ENCODE assay signal across 1 mouse cellular context in genomic region chr2:25331470-25331869, GRCm38 (mm10).
TF ChIP-seq lines count a peak whose summit lies in the region.

No protein-coding gene starts in this region.

TF ChIP-seq in MEL, 35 proteins besides CTCF, POLR2A, EP300 and RAD21 (continued from another document):
- TF ChIP-seq USF2 (IDR thresholded peaks at IDR 0.05; ENCODE audit: borderline replicate concordance in 1 of 2, insufficient read depth in 1 of 2, low read depth in 1 of 2, low read length in 2 of 2) (no peak), TCF12 (IDR thresholded peaks at IDR 0.05; ENCODE audit: low read depth, low read length) (no peak), UBTF (IDR thresholded peaks at IDR 0.05; ENCODE audit: borderline replicate concordance, insufficient read depth, low read depth, low read length) (no peak), MAZ (IDR thresholded peaks at IDR 0.05; ENCODE audit: low read depth, low read length) (no peak), TAL1 (IDR thresholded peaks at IDR 0.05; ENCODE audit: low read length) (no peak), CHD1 (IDR thresholded peaks at IDR 0.05; ENCODE audit: low read depth, low read length) (no peak), HCFC1 (IDR thresholded peaks at IDR 0.05; ENCODE audit: low read depth, low read length) (no peak), ELF1 (IDR thresholded peaks at IDR 0.05; ENCODE audit: low read depth, low read length) (no peak), MYB (IDR thresholded peaks at IDR 0.05; ENCODE audit: low read depth, low read length) (no peak), MAX (IDR thresholded peaks at IDR 0.05; ENCODE audit: low read length) (no peak), NELFE (IDR thresholded peaks at IDR 0.05; ENCODE audit: low read depth, low read length) (no peak)
